In the genomic region with DNA sequence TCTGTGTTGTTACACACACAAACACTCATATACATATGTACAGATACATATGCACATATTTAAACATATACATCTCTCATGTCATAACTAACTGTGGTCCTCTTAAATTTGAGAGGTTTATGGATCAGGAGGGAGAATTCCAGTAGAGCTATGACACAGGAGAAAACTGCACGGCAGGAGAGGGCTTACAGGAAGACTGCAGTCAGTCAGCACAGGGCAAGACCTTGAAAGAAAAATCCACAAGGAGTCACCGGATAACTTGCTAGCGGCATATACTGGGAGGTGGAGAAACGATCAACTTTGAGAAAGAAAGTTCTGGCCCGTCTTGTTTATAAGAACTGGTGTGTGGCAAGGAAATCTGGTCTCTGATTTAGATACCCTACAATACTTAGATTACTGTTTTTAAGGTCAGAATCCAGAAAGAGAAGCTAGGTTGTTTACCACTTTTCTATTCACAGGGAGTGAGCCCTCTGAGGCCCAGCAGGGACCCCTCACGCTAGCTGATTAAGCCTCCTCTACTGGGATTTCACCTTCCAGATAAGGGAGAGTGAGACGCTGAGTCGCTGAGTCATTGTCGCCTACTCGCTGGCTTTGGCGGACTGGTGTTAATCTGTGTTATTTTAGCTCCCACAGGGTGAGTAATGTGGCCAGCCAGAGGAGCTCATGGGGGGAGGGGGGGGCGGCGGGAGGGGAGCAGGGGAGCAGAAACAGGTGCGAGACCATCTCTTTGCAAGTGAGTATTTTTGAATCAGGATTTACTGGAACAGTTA, we compare ENCODE assay signal across 8 mouse cellular contexts. TPM values are rescaled to one million over a fixed set of nuclear protein-coding genes. Genes with fewer than 3 reads are reported as not detected.
DNase-seq lines count a peak whose midpoint lies in the region; ATAC-seq and TF ChIP-seq lines count a peak whose summit lies in the region.

No protein-coding gene starts in this region.

- H3K9ac ChIP-seq in forebrain, embryonic 15.5 days (replicated peaks): no peak overlapping the region
- no peak overlapping the region for H3K9ac ChIP-seq in hindbrain, embryonic 12.5 days
- H3K9ac ChIP-seq in midbrain, postnatal 0 days (replicated peaks; ENCODE audit: low read length, poor library complexity, severe bottlenecking): no peak overlapping the region

- no peak overlapping the region for H3K27ac ChIP-seq in forebrain, embryonic 15.5 days (replicated peaks)
- no peak overlapping the region for H3K27ac ChIP-seq in hindbrain, embryonic 12.5 days
- no peak overlapping the region for H3K27ac ChIP-seq in limb, embryonic 10.5 days
- no peak overlapping the region for H3K27ac ChIP-seq in midbrain, postnatal 0 days (ENCODE audit: low read depth, low read length)

- 11% methylated on average over 14 of the region's 14 CpGs for WGBS in forebrain, embryonic 15.5 days
- WGBS in hindbrain, embryonic 12.5 days: 13% methylated on average over 14 of the region's 14 CpGs
- 7% methylated on average over 14 of the region's 14 CpGs for WGBS in limb, embryonic 10.5 days
- 11% methylated on average over 14 of the region's 14 CpGs for WGBS in midbrain, postnatal 0 days

- H3K4me1 ChIP-seq in forebrain, embryonic 15.5 days: peaks cover 18% of the 10 kb centered on the region
- peaks cover 7% of the 10 kb centered on the region; the same call in 1 of the 2 replicates for H3K4me1 ChIP-seq in hindbrain, embryonic 12.5 days
- peaks cover 14% of the 10 kb centered on the region for H3K4me1 ChIP-seq in limb, embryonic 10.5 days
- H3K4me1 ChIP-seq in midbrain, postnatal 0 days (ENCODE audit: insufficient read depth, low read length): peaks cover 3% of the 10 kb centered on the region; the same call in 1 of the 2 replicates

- 0 out of 2 replicates have a peak, but pooled peaks have one; percentile 29 for ATAC-seq in forebrain, embryonic 15.5 days (replicated peaks)
- no peak for ATAC-seq in hindbrain, embryonic 12.5 days (ENCODE audit: low FRiP score)
- ATAC-seq in midbrain, postnatal 0 days (ENCODE audit: low FRiP score): no peak

- TF ChIP-seq CTCF in midbrain, postnatal 0 days (IDR thresholded peaks at IDR 0.05): no peak

- H3K36me3 ChIP-seq in forebrain, embryonic 15.5 days: no peaks in the 10 kb centered on the region
- H3K36me3 ChIP-seq in hindbrain, embryonic 12.5 days: no peaks in the 10 kb centered on the region
- no peaks in the 10 kb centered on the region for H3K36me3 ChIP-seq in limb, embryonic 10.5 days
- no peaks in the 10 kb centered on the region for H3K36me3 ChIP-seq in midbrain, postnatal 0 days (ENCODE audit: insufficient read depth, low read length)

- H3K4me2 ChIP-seq in forebrain, embryonic 15.5 days (replicated peaks): peak overlapping the region; percentile 10; the same call in 1 of the 2 replicates
- peak overlapping the region; percentile 24 for H3K4me2 ChIP-seq in hindbrain, embryonic 12.5 days (replicated peaks)
- H3K4me2 ChIP-seq in midbrain, postnatal 0 days (ENCODE audit: low read depth, low read length, poor library complexity, severe bottlenecking): no peak overlapping the region

- peak; percentile 27 to 78 for DNase-seq in adrenal gland, adult (ENCODE audit: inconsistent age in 2 of 2, low spot score in 1 of 2)
- DNase-seq in adrenal gland, postnatal 4 days (ENCODE audit: low spot score in 2 of 2): no peak
- peak; percentile 6 for DNase-seq in adrenal gland, adult 8-10 months
- DNase-seq in limb, embryonic 10.5 days (ENCODE audit: low spot score): peak; percentile 46
- DNase-seq in midbrain, postnatal 0 days (ENCODE audit: low spot score): peak; percentile 5
- DNase-seq in cerebellum, adult 9-10 months: no peak

- no peak overlapping the region for H3K4me3 ChIP-seq in forebrain, embryonic 15.5 days
- H3K4me3 ChIP-seq in hindbrain, embryonic 12.5 days: no peak overlapping the region
- H3K4me3 ChIP-seq in limb, embryonic 10.5 days: no peak overlapping the region
- no peak overlapping the region for H3K4me3 ChIP-seq in midbrain, postnatal 0 days (ENCODE audit: low read depth, low read length)

- H3K9me3 ChIP-seq in forebrain, embryonic 15.5 days: no peaks in the 10 kb centered on the region
- H3K9me3 ChIP-seq in hindbrain, embryonic 12.5 days (replicated peaks): no peaks in the 10 kb centered on the region
- no peaks in the 10 kb centered on the region for H3K9me3 ChIP-seq in limb, embryonic 10.5 days (replicated peaks)
- no peaks in the 10 kb centered on the region for H3K9me3 ChIP-seq in midbrain, postnatal 0 days (ENCODE audit: low read length)

- H3K27me3 ChIP-seq in forebrain, embryonic 15.5 days: no peaks in the 10 kb centered on the region
- no peaks in the 10 kb centered on the region for H3K27me3 ChIP-seq in hindbrain, embryonic 12.5 days
- no peaks in the 10 kb centered on the region for H3K27me3 ChIP-seq in limb, embryonic 10.5 days (ENCODE audit: low read depth, poor library complexity, severe bottlenecking)
- H3K27me3 ChIP-seq in midbrain, postnatal 0 days (ENCODE audit: insufficient read depth, low read length): no peaks in the 10 kb centered on the region

RNA-seq across cellular contexts. Expression of a gene that starts 53.6 kb away (rescaled TPM):
- 10 to 100 TPM; 71.3 to 86.9 TPM for total RNA-seq in adrenal gland, postnatal 4 days (2021)
- 100 to 1,000 TPM in 1 of 4 experiments, 10 to 100 TPM in 3; 21.7 to 157 (median 79.9) TPM for total RNA-seq in adrenal gland, adult 8-10 months (2022)
- polyA plus RNA-seq in forebrain, embryonic 15.5 days (2015; fragmentation: Nextera tagmentation; extraction: Ambion mirVana): 2.0 and 2.4 TPM in 2 replicates
- polyA plus RNA-seq in hindbrain, embryonic 12.5 days (2016; fragmentation: Nextera tagmentation; extraction: Ambion mirVana): 1.4 and 1.6 TPM in 2 replicates
- 0.62 and 1.0 TPM in 2 replicates for polyA plus RNA-seq in limb, embryonic 10.5 days (2016; fragmentation: Nextera tagmentation; extraction: Ambion mirVana)
- 0.99 and 1.0 TPM in 2 replicates for total RNA-seq in midbrain, postnatal 0 days (2014; rRNA removed)
- 2.1 and 2.5 TPM in 2 replicates for polyA plus RNA-seq in midbrain, postnatal 0 days (2015; fragmentation: Nextera tagmentation; extraction: Ambion mirVana)

RNA-seq across cellular contexts. Expression of a gene that starts 59.3 kb away (rescaled TPM):
- 10 to 100 TPM; 12.2 to 12.4 TPM for total RNA-seq in adrenal gland, postnatal 4 days (2021)
- total RNA-seq in adrenal gland, adult 8-10 months (2022): 1 to 10 TPM in 3 of 4 experiments, under 1 TPM in 1; 0.83 to 1.5 (median 1.1) TPM
- polyA plus RNA-seq in forebrain, embryonic 15.5 days (2015; fragmentation: Nextera tagmentation; extraction: Ambion mirVana): 14.2 and 15.9 TPM in 2 replicates
- 18.7 and 28.8 TPM in 2 replicates for polyA plus RNA-seq in hindbrain, embryonic 12.5 days (2016; fragmentation: Nextera tagmentation; extraction: Ambion mirVana)
- polyA plus RNA-seq in limb, embryonic 10.5 days (2016; fragmentation: Nextera tagmentation; extraction: Ambion mirVana): 371 and 448 TPM in 2 replicates
- 9.0 and 9.7 TPM in 2 replicates for total RNA-seq in midbrain, postnatal 0 days (2014; rRNA removed)
- 15.4 and 23.0 TPM in 2 replicates for polyA plus RNA-seq in midbrain, postnatal 0 days (2015; fragmentation: Nextera tagmentation; extraction: Ambion mirVana)

Comparison
In these comparisons a context has a peak if more than half of its experiments do, and no peak if none do; other contexts are left out.
1. DNase-seq: peak in adrenal gland, adult (2 of 2), adrenal gland, adult 8-10 months (single experiment), limb, embryonic 10.5 days (single experiment) and midbrain, postnatal 0 days (single experiment); none in adrenal gland, postnatal 4 days (0 of 2) and cerebellum, adult 9-10 months (single experiment).
2. RNA of a gene that starts 59.3 kb away (polyA plus RNA-seq): 371 to 448 TPM in limb, embryonic 10.5 days; 15.4 to 23.0 TPM in midbrain, postnatal 0 days, 18.7 to 28.8 TPM in hindbrain, embryonic 12.5 days and 14.2 to 15.9 TPM in forebrain, embryonic 15.5 days; every median in the first group is over 10 times any median in the second.